Mouse (Mus musculus) hindbrain, embryonic 13.5 days (tissue): ENCODE measurements at regions not wholly inside any gene's neighbourhood (a gene's known extent, or its start where the extent isn't known, plus 50 kb on each side); places are given as distances from the start of the nearest gene placed in this dataset. TPM values are rescaled to one million over a fixed set of nuclear protein-coding genes. Genes with fewer than 3 reads are reported as not detected.
A peak's percentile ranks its signal among the peaks of the same experiment; 100 is the strongest.
"Not testable (repeated sequence)": the region's sequence is repeated elsewhere in the genome, so short reads cannot be mapped to it uniquely, and the experiment has no call there.

Experiments used
- ATAC-seq: fragments of 200-750 bp; cut with Nextera tagmentation; 2 replicates; pipeline ENCODE4 v1.8.0; 2017; ENCODE audit warnings: moderate TSS enrichment; ENCODE audit not compliant: low FRiP score
- H3K27ac ChIP-seq: fragments of 300-500 bp; sonication (generic); 2 replicates; pipeline ENCODE4 v1.5.1; 2015; ENCODE audit warnings: inconsistent platforms, mild to moderate bottlenecking, moderate library complexity
- H3K27me3 ChIP-seq: fragments of 300-500 bp; sonication (generic); 2 replicates; pipeline ENCODE4 v1.6.1; 2015; ENCODE audit warnings: mild to moderate bottlenecking, inconsistent platforms
- H3K36me3 ChIP-seq: fragments of 300-500 bp; sonication (generic); 2 replicates; pipeline ENCODE4 v1.6.1; 2015; ENCODE audit warnings: mild to moderate bottlenecking, inconsistent platforms
- H3K4me1 ChIP-seq: fragments of 300-500 bp; sonication (generic); replicated peaks from 2 replicates; pipeline ENCODE4 v1.6.1; 2015; ENCODE audit warnings: inconsistent platforms
- H3K4me2 ChIP-seq: fragments of 300-500 bp; sonication (generic); 2 replicates; pipeline ENCODE4 v1.6.1; 2015; ENCODE audit warnings: inconsistent platforms, mild to moderate bottlenecking, moderate library complexity
- H3K4me3 ChIP-seq: fragments of 300-500 bp; sonication (generic); 2 replicates; pipeline ENCODE4 v1.5.1; 2015; ENCODE audit warnings: mild to moderate bottlenecking, inconsistent platforms
- H3K9ac ChIP-seq: fragments of 300-500 bp; sonication (generic); 2 replicates; pipeline ENCODE4 v1.6.1; 2015; ENCODE audit warnings: mild to moderate bottlenecking, inconsistent platforms
- H3K9me3 ChIP-seq: fragments of 300-500 bp; sonication (generic); 2 replicates; pipeline ENCODE4 v1.6.1; 2016; ENCODE audit warnings: inconsistent platforms
- WGBS: fragments of 180-500 bp; shearing (Covaris S2); methylation state at CpG from one replicate; pipeline ENCODE4 v1.1.7; 2015; 5-methylcytosine and 5-hydroxymethylcytosine counted together
- microRNA-seq: library from miRNA; unstranded; fragments of <30 nt; microRNA quantifications from one replicate; pipeline ENCODE4, GENCODE M21; 2016

DNA sequence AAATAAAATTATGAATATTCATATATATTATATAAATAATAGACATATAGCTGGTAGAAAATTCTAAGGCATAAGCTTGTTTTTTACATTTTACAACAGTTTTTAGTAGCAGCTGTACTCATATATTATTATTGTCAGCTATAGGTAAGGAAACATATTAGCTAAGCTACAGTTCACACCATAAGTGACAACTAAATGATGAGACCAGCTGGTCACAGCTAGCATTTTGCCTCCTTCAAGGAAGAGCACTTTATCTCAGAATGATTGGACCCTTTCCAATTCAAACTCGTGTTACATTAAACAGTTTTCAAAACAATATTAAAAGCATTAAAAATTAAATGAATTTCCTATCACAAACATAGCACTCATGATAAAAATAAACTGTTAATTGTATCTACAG is 157.3 kb upstream of the Klhl1 start:
- Histone ChIP-seq H3K27ac (no peak overlapping the region), H3K4me3 (no peak overlapping the region), H3K4me2 (no peak overlapping the region), H3K27me3 (no peaks in the 10 kb centered on the region), H3K36me3 (no peaks in the 10 kb centered on the region), H3K9ac (no peak overlapping the region), H3K9me3 (no peaks in the 10 kb centered on the region), H3K4me1 (no peaks in the 10 kb centered on the region)
- WGBS: 68% methylated on average over 1 of the region's 1 CpGs
- no peak for ATAC-seq

GRCm38 (mm10) chr14:96668635-96669034 is 149.7 kb upstream of the Klhl1 start:
- H3K9me3 ChIP-seq: no peaks in the 10 kb centered on the region
- ATAC-seq: no peak
- H3K4me1 ChIP-seq: no peaks in the 10 kb centered on the region
- H3K4me2 ChIP-seq: no peak overlapping the region
- no peak overlapping the region for H3K27ac ChIP-seq
- H3K27me3 ChIP-seq: no peaks in the 10 kb centered on the region
- 90% methylated on average over 2 of the region's 2 CpGs for WGBS
- no peak overlapping the region for H3K4me3 ChIP-seq
- no peak overlapping the region for H3K9ac ChIP-seq
- no peaks in the 10 kb centered on the region for H3K36me3 ChIP-seq

DNA sequence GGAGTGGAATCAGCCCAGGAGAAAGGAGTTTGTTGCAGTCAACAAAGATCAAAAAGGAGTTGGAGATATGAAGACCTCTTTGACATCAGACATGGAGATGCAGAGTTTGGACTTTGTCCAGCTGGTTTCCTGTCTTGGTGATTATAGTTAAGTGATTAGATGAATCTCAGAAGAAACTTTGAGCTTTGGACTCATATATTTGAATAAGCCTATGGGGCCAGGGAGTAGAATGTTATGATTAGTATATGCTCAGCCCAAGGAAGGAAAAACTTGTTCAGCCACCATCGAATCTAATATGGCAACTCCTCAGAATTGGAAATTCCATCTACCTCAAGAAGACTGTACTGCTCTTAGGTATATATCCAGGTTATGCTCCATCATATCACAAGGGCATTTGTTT is 137.6 kb upstream of the Klhl1 start:
- no peak for ATAC-seq
- no peak overlapping the region for H3K9ac ChIP-seq
- H3K9me3 ChIP-seq: no peaks in the 10 kb centered on the region
- no peak overlapping the region for H3K27ac ChIP-seq
- no peak overlapping the region for H3K4me3 ChIP-seq
- no peaks in the 10 kb centered on the region for H3K4me1 ChIP-seq
- 94% methylated on average over 1 of the region's 1 CpGs for WGBS
- no peaks in the 10 kb centered on the region for H3K27me3 ChIP-seq
- H3K36me3 ChIP-seq: no peaks in the 10 kb centered on the region
- no peak overlapping the region for H3K4me2 ChIP-seq

DNA sequence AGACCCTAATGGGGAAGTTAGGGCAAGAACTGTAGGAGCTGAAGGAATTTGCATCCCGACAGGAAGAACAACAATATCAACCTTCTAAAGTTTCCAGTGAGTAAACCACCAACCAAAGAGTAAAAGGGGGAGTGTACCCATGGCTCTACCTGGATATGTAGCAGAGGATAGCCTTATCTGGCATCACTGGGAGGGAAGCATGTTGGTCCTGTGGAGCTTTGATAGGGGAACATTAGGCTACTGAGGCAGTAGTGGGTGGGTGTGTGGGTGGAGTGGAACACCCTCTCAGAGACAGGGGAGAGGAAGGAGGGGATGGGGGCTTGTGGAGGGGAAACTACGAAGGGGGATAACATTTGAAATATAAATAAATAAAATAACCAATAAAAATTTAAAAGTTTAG is 111.4 kb upstream of the Klhl1 start:
- 86% methylated on average over 2 of the region's 2 CpGs for WGBS
- Histone ChIP-seq H3K4me3 (no peak overlapping the region), H3K27me3 (no peaks in the 10 kb centered on the region), H3K4me1 (no peaks in the 10 kb centered on the region), H3K27ac (no peak overlapping the region), H3K4me2 (no peak overlapping the region), H3K9ac (no peak overlapping the region), H3K9me3 (no peaks in the 10 kb centered on the region), H3K36me3 (no peaks in the 10 kb centered on the region)
- ATAC-seq: no peak

GRCm38 (mm10) chr14:96606736-96607135 is 87.8 kb upstream of the Klhl1 start:
- Histone ChIP-seq H3K4me2 (no peak overlapping the region), H3K4me1 (no peaks in the 10 kb centered on the region), H3K27me3 (no peaks in the 10 kb centered on the region), H3K9ac (no peak overlapping the region), H3K36me3 (no peaks in the 10 kb centered on the region), H3K27ac (no peak overlapping the region), H3K9me3 (no peaks in the 10 kb centered on the region), H3K4me3 (no peak overlapping the region)
- WGBS: 77% methylated on average over 4 of the region's 4 CpGs
- no peak for ATAC-seq

GRCm38 (mm10) chr14:96601092-96601491 is 82.2 kb upstream of the Klhl1 start:
- H3K4me1 ChIP-seq, H3K9ac ChIP-seq, H3K9me3 ChIP-seq, H3K4me2 ChIP-seq, H3K4me3 ChIP-seq, H3K36me3 ChIP-seq, H3K27me3 ChIP-seq, H3K27ac ChIP-seq: not testable (repeated sequence)
- ATAC-seq: peak; percentile 59; the same call in 1 of the 2 replicates
- 16% methylated on average over 1 of the region's 1 CpGs for WGBS

GRCm38 (mm10) chr14:96592051-96592450 is 73.1 kb upstream of the Klhl1 start:
- Histone ChIP-seq H3K4me1 (no peaks in the 10 kb centered on the region), H3K4me3 (no peak overlapping the region), H3K4me2 (no peak overlapping the region), H3K27me3 (no peaks in the 10 kb centered on the region), H3K27ac (no peak overlapping the region), H3K9me3 (no peaks in the 10 kb centered on the region), H3K36me3 (no peaks in the 10 kb centered on the region), H3K9ac (no peak overlapping the region)
- no peak for ATAC-seq

Small RNA genes in the stretch of these regions (microRNA-seq; reads per million reads assigned to microRNA genes)
- not detected for gene Gm27441
